Mouse (Mus musculus) megakaryocyte, embryonic 14.5 days (primary cell): ENCODE results near the gene 4930451I11Rik. TPM values are rescaled to one million over a fixed set of nuclear protein-coding genes. Genes with fewer than 3 reads are reported as not detected.

Experiments
- H3K27me3 ChIP-seq: replicated peaks from 2 replicates; pipeline ENCODE3; 2012; ENCODE audit warnings: inconsistent platforms
- H3K36me3 ChIP-seq: replicated peaks from 2 replicates; pipeline ENCODE3; 2012; ENCODE audit warnings: low read length, inconsistent platforms, mixed read lengths
- H3K4me1 ChIP-seq: 2 replicates; pipeline ENCODE4 v1.6.1; 2012; ENCODE audit warnings: inconsistent platforms
- H3K4me3 ChIP-seq: replicated peaks from 2 replicates; pipeline ENCODE3; 2012; ENCODE audit warnings: moderate library complexity, mild to moderate bottlenecking, inconsistent platforms
- H3K9me3 ChIP-seq: 2 replicates; pipeline ENCODE4 v1.6.1; 2012; ENCODE audit warnings: inconsistent platforms
- FLI1 ChIP-seq: IDR thresholded peaks from 2 replicates; pipeline ENCODE4 v1.6.1; 2012; ENCODE audit warnings: low read length, inconsistent platforms, mixed read lengths
- GATA1 ChIP-seq: IDR thresholded peaks from 3 replicates; pipeline ENCODE4 v1.6.1; 2012; ENCODE audit warnings: mixed read lengths, low read length, inconsistent platforms, borderline replicate concordance
- polyA plus RNA-seq: library from polyadenylated mRNA; stranded (reverse); fragments of >175 nt; gene quantifications from 2 replicates; pipeline ENCODE4 v1.2.3, GENCODE M21; 2012; ENCODE audit warnings: low replicate concordance; ENCODE audit not compliant: insufficient read depth

Gene 4930451I11Rik
- polyA plus RNA-seq, 1 experiment, result not detected

DNA sequence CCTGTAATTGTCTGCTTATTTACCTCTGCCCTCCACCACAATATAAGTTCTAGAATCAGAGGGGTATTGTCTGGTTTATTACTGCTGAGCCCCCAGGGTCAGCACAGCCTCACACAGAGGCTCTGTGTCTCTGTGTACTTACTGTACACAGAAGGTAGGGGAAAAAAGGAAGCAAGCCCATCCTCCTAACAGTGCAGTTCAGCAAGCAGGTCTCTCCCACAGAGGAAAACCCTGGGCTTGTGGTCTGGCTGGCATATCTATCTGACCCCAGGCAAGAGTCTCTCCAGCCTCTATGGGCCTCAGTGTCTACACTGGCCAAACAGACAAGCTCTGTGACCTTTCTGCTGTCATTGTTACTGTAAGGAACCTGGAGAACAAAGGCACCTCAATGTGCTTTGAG is 27.7 kb downstream of the 4930451I11Rik start:
- no peak for TF ChIP-seq GATA1
- no peak for TF ChIP-seq FLI1
- Histone ChIP-seq H3K36me3 (peaks cover 32% of the 10 kb centered on the region), H3K27me3 (no peaks in the 10 kb centered on the region), H3K4me3 (peak overlapping the region; percentile 60), H3K4me1 (peaks cover 82% of the 10 kb centered on the region), H3K9me3 (no peaks in the 10 kb centered on the region)

DNA sequence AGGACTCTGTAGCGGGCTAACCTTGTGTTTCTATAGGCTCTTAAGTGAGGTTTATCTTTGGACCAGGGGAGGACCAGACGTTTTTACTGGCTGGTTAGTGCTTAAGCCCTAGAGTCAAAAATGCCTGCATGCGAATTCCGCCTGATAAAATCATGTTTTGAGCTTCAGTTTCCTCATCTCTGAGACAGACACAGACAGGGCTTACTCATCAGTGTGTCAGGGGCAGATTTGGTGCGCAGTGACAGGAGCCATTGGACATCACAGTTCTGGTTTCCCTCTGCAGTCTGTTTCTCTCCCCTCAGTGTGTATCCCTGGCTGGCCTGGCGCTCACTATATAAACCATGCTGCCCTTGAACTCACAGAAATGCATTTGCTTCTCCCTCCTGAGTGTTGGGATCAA is 28.3 kb downstream of the 4930451I11Rik start:
- peak overlapping the region; percentile 72 for H3K4me3 ChIP-seq
- peaks cover 76% of the 10 kb centered on the region for H3K4me1 ChIP-seq
- H3K36me3 ChIP-seq, result peaks cover 34% of the 10 kb centered on the region
- no peaks in the 10 kb centered on the region for H3K27me3 ChIP-seq
- TF ChIP-seq FLI1 (no peak), GATA1 (no peak)
- no peaks in the 10 kb centered on the region for H3K9me3 ChIP-seq

DNA sequence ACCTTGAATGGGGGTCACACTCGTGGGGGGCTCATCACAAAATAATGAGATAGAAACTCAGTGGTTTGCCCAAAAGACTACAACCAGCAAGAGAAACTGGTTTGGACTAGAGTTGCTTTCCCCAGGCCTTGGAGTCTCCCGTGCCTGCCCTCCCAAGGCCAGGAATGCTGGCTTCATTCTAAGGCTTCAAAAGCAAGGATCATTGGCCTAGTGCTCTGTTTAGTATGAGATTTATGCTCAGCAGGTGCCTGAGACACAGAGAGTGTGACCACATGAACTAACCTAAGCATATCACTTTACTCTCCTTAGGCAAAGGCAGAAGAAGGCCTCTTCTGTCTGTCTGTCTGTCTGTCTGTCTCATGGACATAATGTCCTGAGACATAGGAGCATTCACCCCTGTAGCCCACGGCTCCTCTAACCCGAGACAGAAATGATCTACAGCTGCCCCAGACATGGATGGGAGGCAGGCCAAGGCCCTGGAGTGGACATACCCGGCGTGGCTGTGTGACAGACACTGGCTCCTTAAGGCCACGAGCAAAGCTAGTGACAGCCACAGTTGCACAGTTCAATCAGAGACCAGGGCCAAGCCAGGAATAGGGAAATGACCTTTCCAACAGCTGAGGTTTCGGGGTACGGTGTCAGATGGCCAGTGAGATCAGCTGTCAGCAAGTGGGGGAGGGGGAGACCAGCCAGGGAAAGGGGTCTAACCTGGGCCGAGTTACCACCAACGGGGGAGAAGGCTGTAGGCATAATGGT is 29.1 kb downstream of the 4930451I11Rik start:
- Histone ChIP-seq H3K4me3 (peak overlapping the region; percentile 1), H3K4me1 (peaks cover 72% of the 10 kb centered on the region), H3K9me3 (no peaks in the 10 kb centered on the region)

DNA sequence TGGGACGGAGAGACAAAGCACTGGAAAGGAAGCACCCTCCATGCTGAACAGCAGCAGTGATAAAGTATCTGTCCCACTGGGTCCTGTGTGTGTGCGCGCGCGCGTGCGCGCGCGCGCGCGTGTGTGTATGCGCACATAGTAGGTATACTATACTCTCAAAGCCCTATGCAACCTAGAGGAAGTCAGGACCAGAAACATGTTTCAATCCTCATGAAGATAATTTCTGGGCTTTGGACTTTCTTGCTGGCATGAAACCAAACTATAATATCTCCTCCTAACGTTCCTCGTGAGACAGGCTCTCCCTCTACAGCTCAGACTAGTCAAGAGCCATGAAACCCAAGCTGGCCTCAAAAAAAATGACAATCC is 30.4 kb downstream of the 4930451I11Rik start:
- no peaks in the 10 kb centered on the region for H3K9me3 ChIP-seq
- peak overlapping the region; percentile 96 for H3K4me3 ChIP-seq
- no peak for TF ChIP-seq FLI1
- TF ChIP-seq GATA1, result no peak
- H3K36me3 ChIP-seq, result peaks cover 44% of the 10 kb centered on the region
- peaks cover 80% of the 10 kb centered on the region for H3K4me1 ChIP-seq
- H3K27me3 ChIP-seq, result no peaks in the 10 kb centered on the region

More for the DNA sequence above, 29.1 kb downstream of the 4930451I11Rik start:
- TF ChIP-seq FLI1 (no peak), GATA1 (no peak)
- Histone ChIP-seq H3K27me3 (no peaks in the 10 kb centered on the region), H3K36me3 (peaks cover 40% of the 10 kb centered on the region)

DNA sequence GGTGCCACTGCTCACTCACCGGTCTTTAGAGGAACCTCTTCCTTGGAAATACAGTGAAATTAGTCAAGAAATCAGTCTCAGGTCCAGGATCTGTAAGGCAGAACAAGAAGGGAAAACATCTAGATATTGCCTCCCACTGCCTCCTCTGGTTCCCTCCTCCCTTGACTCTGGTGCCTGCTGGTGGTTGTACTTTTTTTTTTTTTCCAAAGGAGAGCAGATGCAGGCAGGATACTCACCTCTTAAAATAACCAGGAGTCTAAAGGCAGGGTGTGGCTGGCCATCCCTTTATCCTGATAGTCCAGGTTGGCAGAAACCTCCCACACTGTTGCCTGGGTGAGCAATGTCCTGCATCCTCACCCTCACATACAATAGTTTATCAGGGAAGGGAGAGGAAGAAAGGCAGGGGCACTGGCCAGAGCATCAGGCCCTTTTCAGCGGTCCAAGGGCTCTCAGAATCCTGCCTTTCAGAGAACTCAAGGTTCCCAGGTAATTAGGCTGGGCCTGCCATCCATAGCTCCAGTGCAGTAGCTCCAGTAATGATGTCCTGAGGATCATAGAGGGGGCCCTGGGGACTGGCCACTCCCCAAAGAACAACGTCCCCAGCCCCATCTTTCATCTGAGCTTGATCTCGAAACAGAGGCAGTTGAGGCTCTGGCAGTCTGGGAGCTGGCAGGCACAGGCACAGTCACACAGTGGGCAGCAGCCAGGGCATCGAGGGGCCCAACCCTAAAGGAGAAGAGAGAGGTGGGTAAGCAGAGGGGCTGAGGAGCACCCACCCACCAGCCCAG is 31.0 kb downstream of the 4930451I11Rik start:
- Histone ChIP-seq H3K36me3 (peaks cover 48% of the 10 kb centered on the region), H3K4me3 (peak overlapping the region; percentile 96), H3K9me3 (no peaks in the 10 kb centered on the region), H3K27me3 (no peaks in the 10 kb centered on the region), H3K4me1 (peaks cover 84% of the 10 kb centered on the region)
- TF ChIP-seq FLI1 (no peak), GATA1 (no peak)

DNA sequence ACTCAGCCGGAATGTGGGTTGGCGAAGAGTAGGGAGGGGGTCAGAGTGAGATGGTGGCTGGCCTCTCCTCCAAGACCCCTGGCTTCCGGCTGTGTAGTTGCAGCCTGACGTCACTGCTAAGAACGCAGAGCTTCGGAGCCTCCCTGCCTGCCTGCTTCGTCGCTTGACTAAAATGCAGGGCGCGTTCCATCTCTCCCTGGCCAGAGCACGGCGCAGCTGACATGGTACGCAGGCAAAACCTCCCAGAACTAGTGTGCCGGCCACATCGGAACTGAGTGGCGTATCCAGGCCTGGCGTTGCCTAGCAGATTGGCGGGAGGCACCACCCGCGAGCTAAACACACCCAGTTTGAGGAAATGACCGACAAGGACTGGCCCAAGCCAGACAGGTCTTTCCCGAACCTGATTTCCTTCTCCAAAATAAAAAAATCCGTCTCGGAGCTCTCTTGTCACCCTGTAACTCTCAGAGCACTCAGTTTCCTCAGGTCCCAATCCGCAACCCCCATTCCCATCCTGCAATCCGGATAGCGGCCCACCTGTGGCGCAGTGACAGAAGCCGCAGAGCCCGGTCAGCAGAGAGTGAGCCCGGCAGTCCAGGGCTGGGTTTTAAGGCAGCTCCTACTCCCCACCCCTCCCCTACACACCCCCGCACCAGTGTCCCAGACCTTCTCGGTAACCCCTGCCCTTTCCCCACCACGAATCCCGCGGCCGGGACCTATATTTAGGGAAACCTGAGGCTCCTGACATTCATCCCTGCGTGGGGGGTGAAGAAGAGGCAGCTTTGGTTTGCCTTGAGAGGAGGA is 31.8 kb downstream of the 4930451I11Rik start:
- H3K36me3 ChIP-seq, result peaks cover 53% of the 10 kb centered on the region

DNA sequence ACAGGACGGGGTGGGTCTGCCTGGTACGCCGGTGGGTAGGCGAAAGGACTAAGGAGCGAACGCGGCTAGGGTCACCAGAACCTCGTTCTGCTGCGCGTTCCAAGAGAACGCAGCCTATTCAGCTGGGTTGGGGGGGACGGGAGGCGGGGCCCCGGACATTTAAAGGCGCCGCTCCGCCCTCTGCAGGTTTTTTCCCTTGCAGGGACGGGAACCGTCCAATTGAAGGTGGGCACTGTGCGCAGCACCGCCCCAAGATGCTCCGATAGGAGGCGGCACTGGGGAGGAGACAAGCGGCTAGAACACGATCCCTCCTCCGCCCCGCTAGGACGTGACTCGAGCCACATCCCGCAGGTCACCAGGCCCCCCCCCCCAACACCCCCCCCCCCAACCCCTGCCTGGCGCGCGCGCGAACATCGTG is 32.4 kb downstream of the 4930451I11Rik start:
- Histone ChIP-seq H3K36me3 (peaks cover 55% of the 10 kb centered on the region), H3K9me3 (no peaks in the 10 kb centered on the region), H3K4me3 (peak overlapping the region; percentile 96), H3K4me1 (peaks cover 84% of the 10 kb centered on the region), H3K27me3 (no peaks in the 10 kb centered on the region)
- TF ChIP-seq GATA1 (0 out of 3 replicates have a peak, but pooled peaks have one; percentile 51), FLI1 (no peak)

More for the DNA sequence above, 31.8 kb downstream of the 4930451I11Rik start:
- Histone ChIP-seq H3K9me3 (no peaks in the 10 kb centered on the region), H3K27me3 (no peaks in the 10 kb centered on the region), H3K4me1 (peaks cover 84% of the 10 kb centered on the region), H3K4me3 (peak overlapping the region; percentile 96)
- TF ChIP-seq FLI1 (no peak), GATA1 (no peak)

DNA sequence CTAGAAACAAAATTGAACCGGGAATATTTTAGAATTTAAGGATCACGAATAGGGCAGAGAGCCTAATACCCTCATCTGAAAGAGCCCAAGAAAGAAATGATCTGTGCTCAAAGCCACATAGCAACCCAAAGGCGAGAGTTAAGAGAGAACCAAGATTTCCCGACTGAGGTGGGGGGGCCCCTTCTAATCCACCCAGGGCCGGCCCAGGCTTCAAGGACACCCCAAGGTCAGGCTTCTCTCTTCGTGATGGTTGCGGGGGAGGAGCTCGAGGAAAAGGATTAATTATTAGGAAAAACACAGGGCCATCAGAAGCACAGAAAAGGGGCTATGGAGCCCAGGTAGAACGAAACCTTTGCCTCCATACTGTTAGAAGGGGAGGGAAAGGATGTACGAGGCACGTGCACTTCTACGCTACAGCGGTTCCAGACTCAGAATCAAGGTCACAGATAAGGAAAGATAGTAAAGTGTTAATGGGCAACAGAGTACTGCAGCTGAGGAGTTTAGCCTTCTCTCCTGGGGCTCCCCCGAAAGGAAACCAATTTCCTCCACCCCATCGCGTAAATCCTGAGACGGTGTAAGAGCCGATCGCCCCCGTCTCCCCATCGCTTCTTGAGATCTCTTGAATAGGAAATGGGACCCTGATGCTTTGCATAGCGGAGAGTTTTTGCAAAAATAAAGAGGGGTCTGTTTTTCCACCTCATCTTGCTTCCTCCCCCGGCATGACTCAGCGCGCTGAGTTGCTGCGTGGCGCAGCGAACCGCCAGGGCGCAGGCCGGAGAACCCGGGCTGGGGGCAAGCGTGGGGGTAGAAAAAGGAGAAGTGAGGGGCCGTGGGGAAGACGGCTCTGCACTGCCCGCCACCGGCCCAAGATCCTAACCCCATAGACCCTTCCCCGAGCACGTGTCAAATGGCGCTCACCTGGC is 33.1 kb downstream of the 4930451I11Rik start:
- Histone ChIP-seq H3K27me3 (no peaks in the 10 kb centered on the region), H3K9me3 (no peaks in the 10 kb centered on the region), H3K4me3 (peak overlapping the region; percentile 96), H3K4me1 (peaks cover 84% of the 10 kb centered on the region), H3K36me3 (peaks cover 62% of the 10 kb centered on the region)
- no peak for TF ChIP-seq FLI1
- TF ChIP-seq GATA1, result no peak

DNA sequence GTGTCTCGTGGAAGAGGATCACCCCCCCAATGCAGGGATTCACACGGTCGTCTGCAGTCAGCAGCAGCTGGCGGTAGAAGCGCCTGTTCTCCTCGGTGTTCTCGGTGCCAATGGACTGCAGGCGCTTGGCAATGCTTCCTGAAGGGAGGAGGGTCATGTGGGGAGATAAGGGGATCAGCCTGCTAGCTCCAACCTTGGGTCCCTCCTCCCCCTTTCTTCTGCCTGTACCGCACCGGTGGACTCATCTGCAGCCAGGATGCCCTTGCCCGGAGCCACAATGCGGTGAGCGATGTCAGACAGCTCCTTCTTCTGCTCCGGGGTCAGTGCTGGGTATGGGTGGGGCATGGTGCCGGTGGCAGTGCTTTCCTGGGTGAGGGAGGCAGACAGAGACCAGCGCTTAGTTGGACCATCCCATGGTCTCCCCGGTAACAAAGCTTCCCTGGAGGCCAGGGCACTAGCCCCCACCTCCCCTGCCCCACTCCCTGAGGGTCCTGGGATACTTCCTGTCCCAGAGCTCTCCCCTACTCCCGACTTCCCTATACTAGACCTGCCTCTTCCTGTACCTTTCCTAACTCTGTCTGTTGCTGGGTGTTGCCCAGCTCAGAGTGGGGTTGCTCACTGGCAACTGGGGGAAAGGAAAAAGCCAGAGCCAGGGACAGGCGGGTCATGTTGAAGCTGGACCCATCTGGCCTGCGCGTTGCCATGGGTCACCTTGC is 33.9 kb downstream of the 4930451I11Rik start, which contains the start of gene Fam57b:
Gene Fam57b (plus strand): TSS at position 258 of the 716 bp plus-strand sequence.
- Histone ChIP-seq H3K9me3 (no peaks in the 10 kb centered on the region), H3K36me3 (peaks cover 62% of the 10 kb centered on the region), H3K4me1 (peaks cover 84% of the 10 kb centered on the region), H3K4me3 (peak within 1 kb of the TSS; percentile 96), H3K27me3 (no peaks in the 10 kb centered on the region)
- no peak for TF ChIP-seq FLI1
- no peak for TF ChIP-seq GATA1
